Mouse (Mus musculus) cerebellum, adult (tissue): Measurements from ENCODE around the gene Ptma.
"Not testable (repeated sequence)": the region's sequence is repeated elsewhere in the genome, so short reads cannot be mapped to it uniquely, and the experiment has no call there.

ENCODE experiments used
- ATAC-seq: cut with Nextera tagmentation; 2 replicates; pipeline ENCODE4 v1.9.2; 2017; ENCODE audit warnings: mild to moderate bottlenecking, moderate library complexity, mixed read lengths; ENCODE audit not compliant: insufficient number of reproducible peaks, low FRiP score, low TSS enrichment

The Ptma gene

GRCm38 (mm10) chr1:86526116-86526788 is at the start of gene Ptma:
Gene Ptma (plus strand): TSS chr1:86526726.
- ATAC-seq, result peak; percentile 71

GRCm38 (mm10) chr1:86477738-86478285 is 48.7 kb upstream of the Ptma start:
- no peak for ATAC-seq

- no peak for ATAC-seq
Measured at GRCm38 (mm10) chr1:86479099-86479825, 47.3 kb upstream of the Ptma start.

GRCm38 (mm10) chr1:86480288-86480687 is 46.2 kb upstream of the Ptma start:
- ATAC-seq, result no peak

- no peak for ATAC-seq
Measured at GRCm38 (mm10) chr1:86480735-86481447, 45.6 kb upstream of the Ptma start.

- no peak for ATAC-seq
Measured at GRCm38 (mm10) chr1:86481468-86481867, 45.1 kb upstream of the Ptma start.

GRCm38 (mm10) chr1:86482288-86482687 is 44.2 kb upstream of the Ptma start:
- ATAC-seq, result no peak

GRCm38 (mm10) chr1:86482761-86483160 is 43.8 kb upstream of the Ptma start:
- no peak for ATAC-seq

- no peak for ATAC-seq
Measured at GRCm38 (mm10) chr1:86485346-86485745, 41.2 kb upstream of the Ptma start.

- ATAC-seq, result not testable (repeated sequence)
Measured at GRCm38 (mm10) chr1:86485858-86486257, 40.7 kb upstream of the Ptma start.

- ATAC-seq, result peak; percentile 41; the same call in 1 of the 2 replicates
Measured at GRCm38 (mm10) chr1:86486703-86487294, 39.7 kb upstream of the Ptma start.

- peak; percentile 96 for ATAC-seq
Measured at GRCm38 (mm10) chr1:86487295-86487907, 39.1 kb upstream of the Ptma start.

GRCm38 (mm10) chr1:86487908-86488314 is 38.6 kb upstream of the Ptma start:
- no peak for ATAC-seq

GRCm38 (mm10) chr1:86488326-86488725 is 38.2 kb upstream of the Ptma start:
- no peak for ATAC-seq

- ATAC-seq, result no peak
Measured at GRCm38 (mm10) chr1:86488774-86489173, 37.8 kb upstream of the Ptma start.

- ATAC-seq, result no peak
Measured at GRCm38 (mm10) chr1:86489901-86490300, 36.6 kb upstream of the Ptma start.

GRCm38 (mm10) chr1:86490697-86491096 is 35.8 kb upstream of the Ptma start:
- no peak for ATAC-seq

- no peak for ATAC-seq
Measured at GRCm38 (mm10) chr1:86491533-86492094, 34.9 kb upstream of the Ptma start.

GRCm38 (mm10) chr1:86492095-86493070 is 34.1 kb upstream of the Ptma start:
- ATAC-seq, result no peak
